Mouse (Mus musculus): ENCODE measurements at regions not wholly inside any gene's neighbourhood (a gene's known extent, or its start where the extent isn't known, plus 50 kb on each side); places are given as distances from the start of the nearest gene placed in this dataset.

DNA sequence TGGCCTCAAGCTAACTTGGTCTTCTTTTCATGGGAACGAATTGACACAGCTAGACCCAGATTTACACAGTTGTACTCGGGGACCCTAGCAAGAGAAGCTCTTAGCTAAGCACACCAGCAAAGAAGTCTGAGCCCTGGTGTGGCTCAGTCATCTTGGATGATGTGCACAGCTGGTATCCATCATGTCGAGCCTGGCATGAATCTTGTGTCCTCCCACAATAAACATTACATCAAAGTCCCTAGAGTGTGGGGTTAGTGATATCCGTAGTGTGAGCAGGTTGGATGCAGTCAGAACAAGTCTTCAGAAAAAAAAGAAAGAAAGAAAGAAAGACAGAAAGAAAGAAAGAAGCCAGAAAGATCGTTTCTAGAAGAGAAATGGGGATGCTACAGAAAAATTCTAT lies 52.1 kb upstream of the Hmcn1 start:
- no peak for DNase-seq (ENCODE audit: low read depth, low spot score)

DNA sequence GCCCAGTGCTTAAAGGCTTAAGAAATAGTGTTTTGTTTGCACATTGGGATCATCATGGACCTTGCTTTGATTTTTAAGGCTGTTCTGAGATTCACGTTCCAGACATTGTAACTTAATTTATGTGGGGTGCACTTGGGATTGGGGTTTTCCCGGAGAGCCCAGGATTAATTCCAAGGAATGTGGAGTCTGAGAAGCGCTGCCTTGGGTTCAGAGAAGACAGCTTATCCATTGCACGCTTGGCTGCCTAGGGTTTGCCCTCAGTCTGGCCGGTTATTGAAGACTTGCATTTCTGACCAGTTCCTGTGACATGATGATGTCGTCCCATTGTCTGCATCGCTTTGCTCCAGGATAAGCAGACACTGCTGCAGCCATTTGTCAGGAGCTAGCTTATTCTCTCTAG lies 53.4 kb upstream of the Hmcn1 start:
- no peak for DNase-seq (ENCODE audit: low read depth, low spot score)

DNA sequence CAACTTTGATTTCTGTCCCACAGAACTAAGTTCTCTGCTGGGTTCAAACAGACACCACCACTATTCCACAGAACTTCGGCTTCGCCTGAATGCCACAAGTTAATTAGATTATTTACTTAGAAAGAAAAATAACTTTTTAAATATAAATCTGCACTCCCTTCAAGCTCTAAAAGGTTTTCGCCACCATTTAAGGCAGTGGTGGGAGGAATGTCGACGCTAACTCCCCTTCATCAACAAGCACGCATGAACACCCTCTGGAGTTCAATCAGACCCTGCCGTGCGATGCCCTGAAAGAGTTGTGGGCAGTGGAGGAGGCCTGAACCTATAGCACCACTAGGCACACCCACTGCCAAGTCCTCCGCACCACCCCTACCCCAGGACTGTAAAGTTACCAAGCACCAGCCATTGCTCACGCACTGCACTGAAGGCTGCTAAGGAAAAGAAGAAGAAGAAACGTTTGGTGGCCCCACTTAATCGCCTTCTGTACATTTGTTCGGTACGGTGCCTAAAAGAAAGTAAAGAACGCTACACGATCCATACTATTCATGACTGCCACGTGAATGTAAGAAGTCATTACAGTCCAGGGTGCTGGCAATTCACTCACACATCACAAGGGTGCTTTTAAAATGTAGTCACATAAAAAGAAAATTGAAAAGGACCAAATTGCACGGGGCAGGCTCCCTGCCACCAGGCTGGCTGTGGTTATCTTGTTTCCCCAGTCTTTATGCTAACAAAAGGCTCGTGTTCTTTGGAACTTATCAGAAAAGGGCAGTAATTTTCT lies 56.7 kb upstream of the Hmcn1 start:
- no peak for DNase-seq (ENCODE audit: low read depth, low spot score)

- DNase-seq (ENCODE audit: low read depth, low spot score), result no peak
Measured at GRCm38 (mm10) chr1:151050507-151050816, 57.2 kb upstream of the Hmcn1 start.

- no peak for DNase-seq (ENCODE audit: low read depth, low spot score)
Measured at GRCm38 (mm10) chr1:151053268-151053667, 60.0 kb upstream of the Hmcn1 start.

DNA sequence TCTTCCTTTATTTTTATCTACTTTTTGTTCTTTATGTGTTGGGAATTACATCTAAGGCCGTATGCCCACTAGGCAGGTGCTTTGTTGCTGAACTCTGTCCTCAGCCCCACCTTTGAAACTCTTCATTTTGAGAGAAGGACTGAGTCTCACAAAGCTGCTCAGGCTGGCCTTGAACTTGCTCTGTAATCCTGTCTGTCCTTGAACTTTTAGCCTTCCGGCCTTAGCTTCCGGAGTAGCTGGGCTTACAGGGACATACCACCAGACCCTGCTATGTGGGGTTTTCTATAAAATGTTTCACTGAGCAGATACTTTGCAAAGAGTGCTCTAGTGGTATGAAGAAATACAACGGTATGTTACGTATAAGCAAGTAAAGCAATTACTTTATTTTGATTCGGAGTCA lies 62.2 kb upstream of the Hmcn1 start:
- no peak for DNase-seq (ENCODE audit: low read depth, low spot score)

DNA sequence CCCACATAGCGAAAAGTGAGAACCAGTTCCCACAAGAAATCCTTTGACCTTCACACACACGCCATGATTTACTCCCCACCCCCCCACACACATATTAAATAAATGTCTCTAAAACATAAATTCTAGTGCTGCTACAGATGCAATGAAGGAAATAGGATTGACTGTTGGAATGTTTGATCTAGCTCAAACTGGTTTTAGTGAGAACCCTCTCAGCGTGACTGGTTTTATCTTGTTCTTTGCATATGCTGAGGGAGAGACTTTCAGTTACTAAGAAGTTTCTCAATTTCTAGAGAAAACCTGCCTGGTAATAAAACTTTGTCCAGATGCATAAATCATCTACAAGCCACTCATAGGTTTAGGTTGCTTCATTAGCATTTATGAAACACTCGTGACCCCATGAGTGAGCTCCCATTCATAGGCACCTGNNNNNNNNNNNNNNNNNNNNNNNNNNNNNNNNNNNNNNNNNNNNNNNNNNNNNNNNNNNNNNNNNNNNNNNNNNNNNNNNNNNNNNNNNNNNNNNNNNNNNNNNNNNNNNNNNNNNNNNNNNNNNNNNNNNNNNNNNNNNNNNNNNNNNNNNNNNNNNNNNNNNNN lies 66.4 kb upstream of the Hmcn1 start:
- DNase-seq (ENCODE audit: low read depth, low spot score), result no peak

DNA sequence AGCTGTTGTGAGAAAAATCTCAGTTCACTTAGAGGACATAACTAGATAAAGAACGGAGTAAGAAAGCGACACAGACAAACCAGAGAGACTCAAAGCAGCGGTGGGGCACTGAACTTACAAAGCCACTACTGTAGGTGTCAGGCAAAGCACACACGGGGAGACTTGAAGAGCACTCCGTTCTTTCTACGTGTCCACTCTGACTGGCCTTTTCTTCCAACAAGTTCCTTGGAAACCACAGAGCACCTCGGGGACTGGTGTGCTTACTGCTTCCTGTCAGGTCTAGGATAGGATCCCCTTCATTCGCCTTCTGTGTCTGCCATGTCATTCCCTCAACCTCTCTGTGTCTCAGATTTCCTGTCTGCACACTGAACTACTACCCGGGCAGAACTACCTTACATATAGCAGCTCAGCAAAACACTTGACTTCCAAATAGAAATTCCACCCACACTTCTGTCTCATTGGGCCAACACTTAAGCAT lies 71.9 kb upstream of the Hmcn1 start:
- no peak for DNase-seq (ENCODE audit: low read depth, low spot score)

DNA sequence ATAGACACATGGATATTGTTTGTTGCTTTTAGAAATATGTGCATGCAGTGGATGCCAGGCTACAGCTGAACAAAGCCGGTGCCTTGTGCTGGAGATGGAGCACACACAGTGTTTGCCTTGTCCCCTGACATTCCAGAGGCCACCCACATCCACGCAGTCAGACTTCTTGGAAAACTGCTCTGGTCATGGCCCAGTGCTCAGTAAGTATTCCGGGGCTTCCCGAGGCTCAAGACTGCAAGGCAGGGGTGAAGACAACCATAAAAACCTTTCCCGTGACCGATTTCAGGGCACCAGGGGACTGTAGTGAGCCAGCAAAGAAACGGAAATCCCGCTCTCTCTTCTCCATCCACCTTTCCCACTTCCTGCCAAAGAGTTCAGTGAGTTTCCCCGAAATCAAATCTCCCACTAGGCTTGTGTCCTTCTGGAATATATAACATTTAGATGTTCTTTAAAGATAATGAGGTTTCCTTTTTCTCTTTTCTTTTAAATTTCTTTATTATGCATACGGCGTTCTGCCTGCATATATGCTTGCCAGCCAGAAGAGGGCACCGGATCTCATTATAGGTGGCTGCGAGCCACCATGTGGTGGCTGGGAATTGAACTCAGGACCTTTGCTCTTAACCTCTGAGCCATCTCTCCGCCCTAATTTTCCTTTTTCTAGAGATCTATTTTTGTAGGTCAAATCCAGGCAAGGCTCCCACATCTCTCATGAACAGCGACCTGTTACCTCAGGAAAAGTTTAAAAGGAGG lies 73.3 kb upstream of the Hmcn1 start:
- DNase-seq (ENCODE audit: low read depth, low spot score), result no peak

GRCm38 (mm10) chr1:151074508-151075314 lies 81.5 kb upstream of the Hmcn1 start:
- DNase-seq (ENCODE audit: low read depth, low spot score), result no peak

DNA sequence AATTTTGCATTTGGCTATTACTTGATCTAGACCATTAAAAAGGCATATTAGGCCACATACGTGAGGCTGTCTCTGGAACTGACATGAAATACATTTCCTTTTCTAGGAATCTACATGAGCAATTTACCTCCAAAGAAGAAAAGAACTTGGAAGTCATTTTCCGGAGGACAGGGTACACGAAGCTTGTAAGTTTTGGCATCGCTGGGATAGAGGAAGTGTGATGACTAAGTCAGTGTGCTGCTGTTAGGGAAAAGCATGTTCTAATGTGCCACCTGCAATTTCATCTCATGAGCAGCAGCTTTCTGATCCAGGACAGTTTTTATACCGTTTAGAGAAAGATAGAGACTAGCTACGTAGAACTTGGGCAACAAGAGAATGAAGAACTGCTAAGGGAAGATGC lies 82.3 kb upstream of the Hmcn1 start:
- DNase-seq (ENCODE audit: low read depth, low spot score), result no peak

DNA sequence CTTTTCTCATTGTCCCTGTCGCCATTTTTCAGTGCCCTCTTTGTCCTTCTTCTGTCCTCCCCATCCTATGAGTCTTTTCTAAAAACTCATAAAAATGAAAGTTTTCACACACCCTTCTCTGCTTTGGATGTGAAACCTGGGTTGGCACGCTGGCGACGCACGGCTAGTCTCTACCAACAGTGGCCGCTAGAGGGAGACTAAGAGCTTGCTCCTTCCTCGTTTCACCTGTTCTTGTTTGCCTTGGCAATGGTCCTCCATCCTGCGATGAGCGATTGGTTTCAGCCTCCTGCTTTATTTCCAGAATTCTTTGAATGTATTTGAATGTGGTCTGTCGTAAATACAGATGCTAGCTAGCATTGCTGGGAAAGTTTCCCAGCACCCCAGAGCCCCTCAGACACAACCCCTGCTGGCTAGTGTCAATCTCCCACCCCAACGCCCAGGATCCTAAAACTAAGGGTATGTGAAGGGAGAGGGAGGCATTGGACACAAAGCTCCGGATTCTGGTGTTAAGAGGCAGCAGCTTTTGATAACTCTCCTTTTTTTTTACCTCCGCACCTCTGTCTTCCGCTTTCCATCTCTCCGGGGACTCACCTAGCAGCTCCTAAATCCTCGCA lies 85.8 kb upstream of the Hmcn1 start:
- no peak for DNase-seq (ENCODE audit: low read depth, low spot score)

DNA sequence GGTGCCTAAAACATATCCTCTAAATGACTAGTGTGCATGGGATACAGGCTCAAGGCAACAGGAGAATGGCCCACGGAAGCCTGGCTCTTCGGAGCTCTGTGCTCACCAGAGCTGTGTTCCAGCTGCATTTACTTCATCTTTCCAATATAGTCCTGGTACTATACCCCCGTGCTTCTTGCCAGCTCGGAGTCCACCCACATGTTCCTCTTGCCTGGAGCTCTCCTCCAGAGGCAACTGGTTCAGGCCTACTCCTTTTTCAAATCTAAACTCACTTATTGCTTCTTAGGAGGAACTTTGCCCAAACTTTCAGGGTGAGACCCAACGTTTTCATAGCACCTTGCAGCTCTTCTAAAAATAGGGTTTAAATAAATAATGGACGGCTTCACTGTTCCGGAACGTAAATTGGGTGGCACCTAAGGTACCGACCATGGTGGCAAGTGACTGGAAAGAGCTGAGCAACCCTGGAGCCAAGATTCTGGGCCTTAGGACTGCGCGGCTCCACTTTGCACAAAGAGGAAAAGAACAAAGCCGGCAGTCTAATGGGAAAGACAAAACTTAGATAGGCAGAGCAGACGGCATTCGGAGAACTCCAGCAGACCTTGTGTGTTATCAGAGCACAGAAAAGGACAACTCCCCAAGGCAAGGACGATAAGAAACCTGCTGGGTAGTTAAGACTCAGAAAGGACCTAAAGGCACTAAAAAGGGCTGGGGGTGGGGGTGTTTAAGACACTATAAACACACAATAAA lies 86.6 kb upstream of the Hmcn1 start:
- DNase-seq (ENCODE audit: low read depth, low spot score), result no peak

- DNase-seq (ENCODE audit: low read depth, low spot score), result no peak
Measured at GRCm38 (mm10) chr1:151080510-151080980, 87.3 kb upstream of the Hmcn1 start.

- DNase-seq (ENCODE audit: low read depth, low spot score), result no peak
Measured at GRCm38 (mm10) chr1:151082510-151083033, 89.3 kb upstream of the Hmcn1 start.

DNA sequence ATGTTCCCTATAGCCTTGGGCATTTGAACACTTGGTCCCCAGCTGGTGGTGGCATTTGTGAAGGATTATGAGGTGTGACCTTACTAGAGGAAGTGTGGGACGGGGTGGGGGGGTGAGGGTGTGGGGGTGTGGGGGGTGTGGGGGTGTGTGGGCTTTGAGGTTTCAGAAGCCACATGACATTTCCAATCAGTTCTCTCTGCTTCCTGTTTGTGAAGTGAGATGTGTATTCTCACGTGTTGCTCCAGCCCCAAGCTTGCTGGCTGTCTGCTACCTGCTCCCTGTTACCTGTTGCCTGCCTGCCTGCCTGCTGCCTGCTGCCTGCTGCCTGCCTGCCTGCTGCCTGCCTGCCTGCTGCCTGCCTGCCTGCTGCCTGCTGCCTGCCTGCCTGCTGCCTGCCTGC lies 90.6 kb upstream of the Hmcn1 start:
- DNase-seq (ENCODE audit: low read depth, low spot score), result no peak

- DNase-seq (ENCODE audit: low read depth, low spot score), result no peak
Measured at GRCm38 (mm10) chr1:151086111-151086859, 93.0 kb upstream of the Hmcn1 start.

- DNase-seq (ENCODE audit: low read depth, low spot score), result no peak
Measured at GRCm38 (mm10) chr1:151087151-151087660, 94.0 kb upstream of the Hmcn1 start.

DNA sequence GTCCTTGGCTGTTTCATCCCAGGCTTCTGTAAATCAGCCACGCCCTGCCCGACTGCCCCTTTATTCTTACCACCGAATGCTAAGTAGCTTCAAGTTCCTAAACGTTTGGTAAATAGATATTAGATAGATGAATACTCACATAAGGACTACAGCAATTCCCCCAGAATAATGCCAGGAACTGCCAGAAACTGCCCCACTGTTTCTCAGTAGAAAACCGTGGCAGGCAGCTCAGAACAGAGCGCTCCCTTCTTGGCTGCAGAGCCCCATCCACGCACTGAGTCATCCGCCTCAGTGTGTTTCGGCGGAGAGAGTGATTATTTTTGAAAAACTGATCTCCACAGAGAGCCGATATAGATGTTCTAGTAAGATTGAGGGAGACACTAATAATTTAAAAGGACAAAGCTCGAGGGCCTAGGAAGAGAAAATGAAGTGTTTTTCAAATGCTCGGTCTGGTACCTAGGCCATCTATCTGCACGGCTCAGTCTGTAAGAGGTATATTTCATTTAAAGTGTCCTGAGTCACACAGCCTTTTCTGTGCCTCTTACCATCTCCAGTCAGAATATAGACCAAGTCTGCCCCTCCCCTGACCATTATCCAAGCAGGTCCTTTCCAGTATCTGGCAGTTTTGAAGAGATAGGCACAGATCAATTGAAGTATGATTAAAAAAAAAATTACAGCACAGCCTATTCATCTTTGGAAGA lies 94.4 kb upstream of the Gm47985 start:
- DNase-seq (ENCODE audit: low read depth, low spot score), result no peak

Measured in telencephalon, adult 2 months (tissue).